Mouse (Mus musculus) brain, embryonic 14.5 days (tissue): ENCODE results near the gene Csmd2.

Experiments
- CTCF ChIP-seq: fragments of 200-500 bp; IDR thresholded peaks from 2 replicates; pipeline ENCODE4 v1.5.1; 2012; ENCODE audit warnings: inconsistent platforms, mild to moderate bottlenecking, moderate library complexity, borderline replicate concordance; ENCODE audit not compliant: insufficient read depth, insufficient read length; ENCODE audit errors: extremely low read depth
- POLR2A ChIP-seq: fragments of 200-500 bp; IDR thresholded peaks from 2 replicates; pipeline ENCODE4 v1.6.1; 2012; ENCODE audit warnings: mild to moderate bottlenecking, inconsistent platforms, borderline replicate concordance; ENCODE audit not compliant: poor library complexity, insufficient read depth, insufficient read length, severe bottlenecking; ENCODE audit errors: extremely low read depth

DNA sequence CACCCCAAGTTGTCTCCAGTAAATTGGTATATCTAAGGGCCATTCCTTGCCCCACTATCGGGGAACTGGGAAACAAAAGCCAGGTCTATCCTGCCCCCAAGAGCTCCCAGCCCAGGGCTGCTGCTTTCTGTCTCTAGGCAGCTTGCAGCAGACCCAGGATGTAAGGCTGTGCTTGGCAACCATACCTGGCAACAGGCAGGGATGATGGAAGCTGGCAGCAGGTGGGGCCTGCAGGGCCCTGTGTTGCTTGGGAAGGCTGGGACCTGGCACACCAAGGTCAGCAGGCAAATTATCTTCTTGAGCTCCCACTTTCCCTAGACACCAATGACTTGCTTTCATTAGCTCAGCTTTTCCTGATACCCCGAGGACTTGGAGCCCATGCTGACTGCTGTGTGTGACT is 31.8 kb downstream of the Csmd2 start:
- TF ChIP-seq CTCF (no peak), POLR2A (no peak)
